Mouse (Mus musculus) megakaryocyte, embryonic 14.5 days (primary cell): ENCODE measurements around the gene Ces2g.

Experiments used
- FLI1 ChIP-seq: IDR thresholded peaks from 2 replicates; pipeline ENCODE4 v1.6.1; 2012; ENCODE audit warnings: low read length, inconsistent platforms, mixed read lengths
- GATA1 ChIP-seq: IDR thresholded peaks from 3 replicates; pipeline ENCODE4 v1.6.1; 2012; ENCODE audit warnings: mixed read lengths, low read length, inconsistent platforms, borderline replicate concordance

- TF ChIP-seq GATA1: no peak
- TF ChIP-seq FLI1: no peak
These were observed 22.6 kb downstream of the Ces2g start for GRCm38 (mm10) chr8:104984126-104984525.
